Comparison of ENCODE assay signal across 15 mouse cellular contexts in genomic region chr3:39360278-39360677, GRCm38 (mm10).
DNase-seq lines count a peak whose midpoint lies in the region; ATAC-seq and TF ChIP-seq lines count a peak whose summit lies in the region.
"Had no signal": no experiment of that assay in that cellular context is flagged by ENCODE, and none has a peak within 500 bp of the region (broad histone marks: within the 10 kb centered on the region; RNA-seq: fewer than 3 reads in every experiment).

No protein-coding gene starts in this region.

- ATAC-seq in forebrain, embryonic 13.5 days = peak; percentile 68
- ATAC-seq in midbrain, postnatal 0 days (ENCODE audit: low FRiP score) = no peak
- ATAC-seq in midbrain, embryonic 16.5 days = no peak
- ATAC-seq: activated CD4-positive, CD25-positive, alpha-beta regulatory T cell, adult 4 months; liver, embryonic 12.5 days; lung, postnatal 0 days had no signal

- H3K4me3 ChIP-seq in forebrain, embryonic 13.5 days = no peak overlapping the region
- no peak overlapping the region for H3K4me3 ChIP-seq in forebrain, embryonic 10.5 days
- no peak overlapping the region for H3K4me3 ChIP-seq in midbrain, postnatal 0 days (ENCODE audit: low read depth, low read length)
- no peak overlapping the region for H3K4me3 ChIP-seq in midbrain, embryonic 16.5 days (ENCODE audit: low read depth, low read length)
- H3K4me3 ChIP-seq: liver, embryonic 12.5 days had no signal

- no peak overlapping the region for H3K27ac ChIP-seq in forebrain, embryonic 13.5 days
- H3K27ac ChIP-seq in forebrain, embryonic 10.5 days = no peak overlapping the region
- no peak overlapping the region for H3K27ac ChIP-seq in midbrain, postnatal 0 days (ENCODE audit: low read depth, low read length)
- no peak overlapping the region for H3K27ac ChIP-seq in midbrain, embryonic 16.5 days (ENCODE audit: low read length)
- H3K27ac ChIP-seq: liver, embryonic 12.5 days had no signal

- DNase-seq in forebrain, embryonic 10.5 days (ENCODE audit: extremely low spot score, low spot score) = no peak
- DNase-seq in midbrain, postnatal 0 days (ENCODE audit: low spot score) = peak; percentile 43
- DNase-seq in layer of hippocampus, postnatal 14 days (ENCODE audit: low spot score in 2 of 2) = peak; percentile 8 to 13
- peak; percentile 4 for DNase-seq in right cerebral cortex, postnatal 14 days
- DNase-seq in testis, postnatal 14 days (ENCODE audit: low spot score) = no peak
- no peak for DNase-seq in cerebellum, postnatal 14 days
- DNase-seq: B cell, adult 2 months; kidney, postnatal 25 days; thymus, postnatal 36 days had no signal

- H3K27me3 ChIP-seq in forebrain, embryonic 13.5 days = no peaks in the 10 kb centered on the region
- no peaks in the 10 kb centered on the region for H3K27me3 ChIP-seq in forebrain, embryonic 10.5 days (ENCODE audit: poor library complexity, severe bottlenecking)
- no peaks in the 10 kb centered on the region for H3K27me3 ChIP-seq in midbrain, postnatal 0 days (ENCODE audit: insufficient read depth, low read length)
- H3K27me3 ChIP-seq in midbrain, embryonic 16.5 days (ENCODE audit: control insufficient read depth, insufficient read depth, low read depth, low read length) = no peaks in the 10 kb centered on the region
- H3K27me3 ChIP-seq: liver, embryonic 12.5 days had no signal

- H3K9me3 ChIP-seq in forebrain, embryonic 13.5 days (replicated peaks) = no peaks in the 10 kb centered on the region
- H3K9me3 ChIP-seq in forebrain, embryonic 10.5 days = no peaks in the 10 kb centered on the region
- H3K9me3 ChIP-seq in midbrain, postnatal 0 days (ENCODE audit: low read length) = no peaks in the 10 kb centered on the region
- H3K9me3 ChIP-seq in midbrain, embryonic 16.5 days (replicated peaks; ENCODE audit: control insufficient read depth, low read length, poor library complexity, severe bottlenecking) = no peaks in the 10 kb centered on the region
- H3K9me3 ChIP-seq: liver, embryonic 12.5 days had no signal

- no peak for TF ChIP-seq CTCF in midbrain, postnatal 0 days (IDR thresholded peaks at IDR 0.05)

- no peaks in the 10 kb centered on the region for H3K36me3 ChIP-seq in forebrain, embryonic 13.5 days (ENCODE audit: poor library complexity, severe bottlenecking)
- H3K36me3 ChIP-seq in forebrain, embryonic 10.5 days (replicated peaks) = no peaks in the 10 kb centered on the region
- H3K36me3 ChIP-seq in midbrain, postnatal 0 days (ENCODE audit: insufficient read depth, low read length) = no peaks in the 10 kb centered on the region
- H3K36me3 ChIP-seq in midbrain, embryonic 16.5 days (ENCODE audit: control insufficient read depth, insufficient read depth, low read length) = no peaks in the 10 kb centered on the region
- H3K36me3 ChIP-seq: liver, embryonic 12.5 days had no signal

- no peak overlapping the region for H3K9ac ChIP-seq in forebrain, embryonic 13.5 days
- H3K9ac ChIP-seq in midbrain, postnatal 0 days (replicated peaks; ENCODE audit: low read length, poor library complexity, severe bottlenecking) = no peak overlapping the region
- H3K9ac ChIP-seq in midbrain, embryonic 16.5 days (ENCODE audit: low read depth, low read length) = no peak overlapping the region
- H3K9ac ChIP-seq: liver, embryonic 12.5 days had no signal

- 42% methylated on average over 2 of the region's 2 CpGs for WGBS in forebrain, embryonic 13.5 days
- WGBS in forebrain, embryonic 10.5 days = 68% methylated on average over 2 of the region's 2 CpGs
- WGBS in midbrain, postnatal 0 days = 54% methylated on average over 2 of the region's 2 CpGs
- WGBS in midbrain, embryonic 16.5 days = 52% methylated on average over 2 of the region's 2 CpGs

- no peak overlapping the region for H3K4me2 ChIP-seq in forebrain, embryonic 13.5 days
- no peak overlapping the region for H3K4me2 ChIP-seq in midbrain, postnatal 0 days (ENCODE audit: low read depth, low read length, poor library complexity, severe bottlenecking)
- H3K4me2 ChIP-seq in midbrain, embryonic 16.5 days (ENCODE audit: low read length) = no peak overlapping the region
- H3K4me2 ChIP-seq: liver, embryonic 12.5 days; midbrain, embryonic 11.5 days had no signal

- H3K4me1 ChIP-seq in forebrain, embryonic 13.5 days = no peaks in the 10 kb centered on the region
- no peaks in the 10 kb centered on the region for H3K4me1 ChIP-seq in forebrain, embryonic 10.5 days
- no peaks in the 10 kb centered on the region for H3K4me1 ChIP-seq in midbrain, postnatal 0 days (ENCODE audit: insufficient read depth, low read length)
- H3K4me1 ChIP-seq in midbrain, embryonic 16.5 days (ENCODE audit: control insufficient read depth, insufficient read depth, low read length) = no peaks in the 10 kb centered on the region
- H3K4me1 ChIP-seq: liver, embryonic 12.5 days had no signal

Comparison
In these comparisons a context has a peak if more than half of its experiments do, and no peak if none do; other contexts are left out.
1. DNase-seq: peak in midbrain, postnatal 0 days (single experiment), layer of hippocampus, postnatal 14 days (2 of 2) and right cerebral cortex, postnatal 14 days (single experiment); none in forebrain, embryonic 10.5 days (single experiment), testis, postnatal 14 days (single experiment) and cerebellum, postnatal 14 days (0 of 2).